Mouse (Mus musculus): ENCODE results near the gene P4ha3. TPM values are rescaled to one million over a fixed set of nuclear protein-coding genes. Genes with fewer than 3 reads are reported as not detected.

Gene P4ha3
- total and polyA plus RNA-seq, 3 experiments = 0.35 TPM; not detected in 2

- Histone ChIP-seq H3K4me3 (ENCODE audit: control insufficient read depth in 1 of 2, insufficient read depth in 1 of 2, low read depth in 2 of 2, low read length in 2 of 2) (no peak overlapping the region), H3K36me3 (ENCODE audit: control insufficient read depth in 1 of 2, insufficient read depth in 2 of 2, low read length in 2 of 2) (no peaks in the 10 kb centered on the region), H3K27ac (ENCODE audit: control insufficient read depth, low read depth, low read length) (no peak overlapping the region), H3K9me3 (replicated peaks; ENCODE audit: insufficient read depth, low read length) (no peaks in the 10 kb centered on the region), H3K79me2 (ENCODE audit: control insufficient read depth, insufficient read depth, low read length, poor library complexity) (no peaks in the 10 kb centered on the region), H3K27me3 (ENCODE audit: control insufficient read depth in 1 of 2, insufficient read depth in 2 of 2, low read length in 2 of 2) (no peaks in the 10 kb centered on the region), H3K9ac (ENCODE audit: control insufficient read depth, low read depth, low read length, poor library complexity, severe bottlenecking) (no peak overlapping the region), H3K4me1 (ENCODE audit: control insufficient read depth in 1 of 2, insufficient read depth in 2 of 2, low read length in 2 of 2) (no peaks in the 10 kb centered on the region)
- peak; percentile 8 for DNase-seq (ENCODE audit: low read depth, low spot score)
- no peak for TF ChIP-seq CTCF (IDR thresholded peaks at IDR 0.05 in 2 of 3, conservative IDR thresholded peaks at IDR 0.05 in 1 of 3; ENCODE audit: control insufficient read depth in 1 of 3, insufficient read depth in 1 of 3, low read depth in 2 of 3, low read length in 3 of 3, poor library complexity in 1 of 3, severe bottlenecking in 1 of 3)
- no peak for TF ChIP-seq SMC3 (IDR thresholded peaks at IDR 0.05; ENCODE audit: low read depth, low read length)
- no peak for TF ChIP-seq HCFC1 (IDR thresholded peaks at IDR 0.05; ENCODE audit: low read depth, low read length)
- TF ChIP-seq ELF1 (IDR thresholded peaks at IDR 0.05; ENCODE audit: low read depth, low read length) = no peak
- TF ChIP-seq POLR2AphosphoS5 (IDR thresholded peaks at IDR 0.05; ENCODE audit: borderline replicate concordance, low read depth, low read length) = no peak
- TF ChIP-seq GATA1 (IDR thresholded peaks at IDR 0.05; ENCODE audit: low read depth, low read length) = no peak
- no peak for TF ChIP-seq SIN3A (IDR thresholded peaks at IDR 0.05; ENCODE audit: low read length)
- no peak for TF ChIP-seq ZKSCAN1 (IDR thresholded peaks at IDR 0.05; ENCODE audit: low read depth, low read length)
- no peak for TF ChIP-seq MEF2A (IDR thresholded peaks at IDR 0.05; ENCODE audit: extremely low read depth, insufficient replicate concordance, low read depth, low read length, poor library complexity, severe bottlenecking)
- no peak for TF ChIP-seq MYC (IDR thresholded peaks at IDR 0.05; ENCODE audit: low read depth, low read length)
- TF ChIP-seq JUND (IDR thresholded peaks at IDR 0.05; ENCODE audit: low read depth, low read length) = no peak
- no peak for TF ChIP-seq NRF1 (IDR thresholded peaks at IDR 0.05; ENCODE audit: insufficient read depth, low read depth, low read length, poor library complexity, severe bottlenecking)
- no peak for TF ChIP-seq KAT2A (conservative IDR thresholded peaks at IDR 0.05; ENCODE audit: low read depth, low read length)
- no peak for TF ChIP-seq CHD1 (IDR thresholded peaks at IDR 0.05; ENCODE audit: low read depth, low read length)
- peak; percentile 65; the same call in 1 of the 2 replicates for TF ChIP-seq TCF12 (IDR thresholded peaks at IDR 0.05; ENCODE audit: low read depth, low read length)
- TF ChIP-seq MAFK (IDR thresholded peaks at IDR 0.05; ENCODE audit: borderline replicate concordance, low read depth, low read length) = no peak
- no peak for TF ChIP-seq TBP (IDR thresholded peaks at IDR 0.05; ENCODE audit: low read depth, low read length)
- peak; percentile 51 to 74 for TF ChIP-seq EP300 (IDR thresholded peaks at IDR 0.05; ENCODE audit: low read depth in 1 of 2, low read length in 2 of 2)
- peak; percentile 45; the same call in 1 of the 2 replicates for TF ChIP-seq ETS1 (IDR thresholded peaks at IDR 0.05; ENCODE audit: low read depth, low read length)
Observed at GRCm38 (mm10) chr7:100272369-100272768, 13.0 kb upstream of the P4ha3 start.

DNA sequence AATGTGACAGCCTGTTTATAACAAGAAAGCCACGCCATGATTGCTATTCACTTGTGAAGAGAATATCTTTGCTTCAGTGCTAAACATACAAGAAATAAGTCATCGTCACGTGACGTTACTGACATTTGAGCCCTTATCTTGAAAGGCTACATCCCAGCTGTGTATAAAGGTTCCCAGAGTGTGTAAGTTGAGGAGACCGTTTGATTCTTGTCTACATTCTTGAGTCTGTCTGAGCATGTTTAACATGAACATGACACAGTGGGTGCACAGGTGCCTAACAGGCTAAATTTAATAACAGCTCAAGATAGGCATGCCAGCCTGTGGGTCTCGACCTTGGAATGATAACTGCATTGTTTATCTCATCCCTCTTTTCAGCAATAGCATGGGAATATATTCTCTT is 10.8 kb upstream of the P4ha3 start:
- H3K27me3 ChIP-seq (ENCODE audit: control insufficient read depth in 1 of 2, insufficient read depth in 2 of 2, low read length in 2 of 2) = no peaks in the 10 kb centered on the region
- no peak overlapping the region for H3K27ac ChIP-seq (ENCODE audit: control insufficient read depth, low read depth, low read length)
- no peaks in the 10 kb centered on the region for H3K9me3 ChIP-seq (replicated peaks; ENCODE audit: insufficient read depth, low read length)
- no peak for TF ChIP-seq BHLHE40 (IDR thresholded peaks at IDR 0.05; ENCODE audit: borderline replicate concordance, low read depth, low read length)
- TF ChIP-seq SIN3A (IDR thresholded peaks at IDR 0.05; ENCODE audit: low read length) = no peak
- TF ChIP-seq ZKSCAN1 (IDR thresholded peaks at IDR 0.05; ENCODE audit: low read depth, low read length) = no peak
- TF ChIP-seq POLR2AphosphoS5 (IDR thresholded peaks at IDR 0.05; ENCODE audit: borderline replicate concordance, low read depth, low read length) = no peak
- no peak for TF ChIP-seq MAX (IDR thresholded peaks at IDR 0.05; ENCODE audit: low read length)
- TF ChIP-seq ZNF384 (IDR thresholded peaks at IDR 0.05; ENCODE audit: low read depth, low read length) = no peak
- H3K4me1 ChIP-seq (ENCODE audit: control insufficient read depth in 1 of 2, insufficient read depth in 2 of 2, low read length in 2 of 2) = no peaks in the 10 kb centered on the region
- no peaks in the 10 kb centered on the region for H3K36me3 ChIP-seq (ENCODE audit: control insufficient read depth in 1 of 2, insufficient read depth in 2 of 2, low read length in 2 of 2)
- no peak for DNase-seq (ENCODE audit: low read depth, low spot score)
- H3K79me2 ChIP-seq (ENCODE audit: control insufficient read depth, insufficient read depth, low read length, poor library complexity) = no peaks in the 10 kb centered on the region
- H3K9ac ChIP-seq (ENCODE audit: control insufficient read depth, low read depth, low read length, poor library complexity, severe bottlenecking) = no peak overlapping the region
- no peak overlapping the region for H3K4me3 ChIP-seq (ENCODE audit: control insufficient read depth in 1 of 2, insufficient read depth in 1 of 2, low read depth in 2 of 2, low read length in 2 of 2)

Measured in MEL (cell line).